Mouse (Mus musculus): ENCODE measurements around the gene Zfp729b. TPM values are rescaled to one million over a fixed set of nuclear protein-coding genes. Genes with fewer than 3 reads are reported as not detected.

Zfp729b gene
- polyA plus RNA-seq (2014; fragmentation: Nextera tagmentation; extraction: Ambion mirVana), result 4.7 and 4.8 TPM in 2 replicates

- Histone ChIP-seq H3K27ac (ENCODE audit: low read depth) (peak within 1 kb of the TSS; percentile 70), H3K4me2 (ENCODE audit: low read length) (peak within 1 kb of the TSS; percentile 58), H3K4me1 (replicated peaks; ENCODE audit: control insufficient read depth, insufficient read depth, low read length) (peaks cover 5% of the 10 kb centered on the region; the same call in 1 of the 2 replicates), H3K9me3 (ENCODE audit: control insufficient read depth, low read length) (peaks cover 2% of the 10 kb centered on the region; the same call in 1 of the 2 replicates), H3K9ac (ENCODE audit: low read length) (peak within 1 kb of the TSS; percentile 74), H3K36me3 (ENCODE audit: control insufficient read depth, insufficient read depth, low read length) (no peaks in the 10 kb centered on the region), H3K27me3 (replicated peaks; ENCODE audit: control insufficient read depth, insufficient read depth, low read length) (no peaks in the 10 kb centered on the region), H3K4me3 (ENCODE audit: low read depth, low read length) (peak within 1 kb of the TSS; percentile 81)
- 3% methylated on average over 20 of the region's 20 CpGs for WGBS
- DNase-seq (ENCODE audit: low spot score), result peak; percentile 95
- peak; percentile 95 for ATAC-seq (replicated peaks; ENCODE audit: low FRiP score, low TSS enrichment, low read depth)
Observed at GRCm38 (mm10) chr13:67609066-67609876, at the start of gene Zfp729b. TSS of gene Zfp729b (minus strand) at chr13:67609707.

GRCm38 (mm10) chr13:67652496-67652895 is 43.0 kb upstream of the Zfp729b start:
- no peak overlapping the region for H3K27ac ChIP-seq (ENCODE audit: low read depth)
- H3K4me1 ChIP-seq (replicated peaks; ENCODE audit: control insufficient read depth, insufficient read depth, low read length), result no peaks in the 10 kb centered on the region
- no peak overlapping the region for H3K4me2 ChIP-seq (ENCODE audit: low read length)
- DNase-seq (ENCODE audit: low spot score) (no peak), ATAC-seq (replicated peaks; ENCODE audit: low FRiP score, low TSS enrichment, low read depth) (no peak)
- H3K27me3 ChIP-seq (replicated peaks; ENCODE audit: control insufficient read depth, insufficient read depth, low read length), result no peaks in the 10 kb centered on the region
- 48% methylated on average over 3 of the region's 3 CpGs for WGBS
- no peaks in the 10 kb centered on the region for H3K9me3 ChIP-seq (ENCODE audit: control insufficient read depth, low read length)
- no peak overlapping the region for H3K9ac ChIP-seq (ENCODE audit: low read length)
- no peak overlapping the region for H3K4me3 ChIP-seq (ENCODE audit: low read depth, low read length)
- H3K36me3 ChIP-seq (ENCODE audit: control insufficient read depth, insufficient read depth, low read length), result no peaks in the 10 kb centered on the region

GRCm38 (mm10) chr13:67637294-67638007 is 27.9 kb upstream of the Zfp729b start, which contains the start of the genes Gm49345 and Zfp729a:
TSS of gene Gm49345 (minus strand) at chr13:67637769.
TSS of gene Zfp729a (minus strand) at chr13:67637791.
- Histone ChIP-seq H3K4me3 (ENCODE audit: low read depth, low read length) (peak within 1 kb of the TSS; percentile 82), H3K27me3 (replicated peaks; ENCODE audit: control insufficient read depth, insufficient read depth, low read length) (no peaks in the 10 kb centered on the region), H3K36me3 (ENCODE audit: control insufficient read depth, insufficient read depth, low read length) (no peaks in the 10 kb centered on the region), H3K4me2 (ENCODE audit: low read length) (peak within 1 kb of the TSS; percentile 52), H3K4me1 (replicated peaks; ENCODE audit: control insufficient read depth, insufficient read depth, low read length) (no peaks in the 10 kb centered on the region), H3K9me3 (ENCODE audit: control insufficient read depth, low read length) (no peaks in the 10 kb centered on the region), H3K9ac (ENCODE audit: low read length) (peak within 1 kb of the TSS; percentile 74), H3K27ac (ENCODE audit: low read depth) (peak within 1 kb of the TSS; percentile 18; the same call in 1 of the 2 replicates)
- DNase-seq (ENCODE audit: low spot score), result peak; percentile 93
- peak; percentile 98 for ATAC-seq (replicated peaks; ENCODE audit: low FRiP score, low TSS enrichment, low read depth)
- WGBS, result under 1% methylated on average over 19 of the region's 19 CpGs

GRCm38 (mm10) chr13:67610108-67610507 is 601 bp upstream of the Zfp729b start:
- Histone ChIP-seq H3K36me3 (ENCODE audit: control insufficient read depth, insufficient read depth, low read length) (no peaks in the 10 kb centered on the region), H3K27me3 (replicated peaks; ENCODE audit: control insufficient read depth, insufficient read depth, low read length) (no peaks in the 10 kb centered on the region), H3K9ac (ENCODE audit: low read length) (no peak overlapping the region), H3K9me3 (ENCODE audit: control insufficient read depth, low read length) (peaks cover 2% of the 10 kb centered on the region; the same call in 1 of the 2 replicates), H3K4me2 (ENCODE audit: low read length) (no peak overlapping the region), H3K4me1 (replicated peaks; ENCODE audit: control insufficient read depth, insufficient read depth, low read length) (peaks cover 5% of the 10 kb centered on the region; the same call in 1 of the 2 replicates), H3K27ac (ENCODE audit: low read depth) (no peak overlapping the region), H3K4me3 (ENCODE audit: low read depth, low read length) (no peak overlapping the region; the same call in 1 of the 2 replicates)
- ATAC-seq (replicated peaks; ENCODE audit: low FRiP score, low TSS enrichment, low read depth) (no peak), DNase-seq (ENCODE audit: low spot score) (no peak)
- WGBS, result 89% methylated on average over 4 of the region's 4 CpGs

GRCm38 (mm10) chr13:67572591-67573189 is 36.8 kb downstream of the Zfp729b start:
- Histone ChIP-seq H3K27me3 (replicated peaks; ENCODE audit: control insufficient read depth, insufficient read depth, low read length) (no peaks in the 10 kb centered on the region), H3K9me3 (ENCODE audit: control insufficient read depth, low read length) (no peaks in the 10 kb centered on the region), H3K27ac (ENCODE audit: low read depth) (no peak overlapping the region), H3K9ac (ENCODE audit: low read length) (no peak overlapping the region), H3K4me1 (replicated peaks; ENCODE audit: control insufficient read depth, insufficient read depth, low read length) (no peaks in the 10 kb centered on the region), H3K36me3 (ENCODE audit: control insufficient read depth, insufficient read depth, low read length) (no peaks in the 10 kb centered on the region), H3K4me3 (ENCODE audit: low read depth, low read length) (no peak overlapping the region), H3K4me2 (ENCODE audit: low read length) (no peak overlapping the region)
- no peak for DNase-seq (ENCODE audit: low spot score)
- ATAC-seq (replicated peaks; ENCODE audit: low FRiP score, low TSS enrichment, low read depth), result no peak
- WGBS, result 66% methylated on average over 5 of the region's 5 CpGs

GRCm38 (mm10) chr13:67553730-67554129 is 55.8 kb downstream of the Zfp729b start, which contains the start of gene Zfp748:
TSS of gene Zfp748 (minus strand) at chr13:67553830.
- no peak for DNase-seq (ENCODE audit: low spot score)
- 74% methylated on average over 4 of the region's 4 CpGs for WGBS

GRCm38 (mm10) chr13:67552505-67553346 is 56.8 kb downstream of the Zfp729b start:
- peak; percentile 98 for ATAC-seq (replicated peaks; ENCODE audit: low FRiP score, low TSS enrichment, low read depth)
- Histone ChIP-seq H3K9me3 (ENCODE audit: control insufficient read depth, low read length) (no peaks in the 10 kb centered on the region), H3K9ac (ENCODE audit: low read length) (peak overlapping the region; percentile 75), H3K4me2 (ENCODE audit: low read length) (peak overlapping the region; percentile 67), H3K27ac (ENCODE audit: low read depth) (peak overlapping the region; percentile 82), H3K4me1 (replicated peaks; ENCODE audit: control insufficient read depth, insufficient read depth, low read length) (peaks cover 12% of the 10 kb centered on the region), H3K27me3 (replicated peaks; ENCODE audit: control insufficient read depth, insufficient read depth, low read length) (no peaks in the 10 kb centered on the region), H3K36me3 (ENCODE audit: control insufficient read depth, insufficient read depth, low read length) (no peaks in the 10 kb centered on the region), H3K4me3 (ENCODE audit: low read depth, low read length) (peak overlapping the region; percentile 71)
- peak; percentile 94 for DNase-seq (ENCODE audit: low spot score)
- 1% methylated on average over 44 of the region's 44 CpGs for WGBS

More at GRCm38 (mm10) chr13:67553730-67554129, 55.8 kb downstream of the Zfp729b start, which contains the start of gene Zfp748:
- Histone ChIP-seq H3K36me3 (ENCODE audit: control insufficient read depth, insufficient read depth, low read length) (no peaks in the 10 kb centered on the region), H3K27ac (ENCODE audit: low read depth) (peak within 1 kb of the TSS; percentile 82), H3K4me2 (ENCODE audit: low read length) (peak within 1 kb of the TSS; percentile 67), H3K27me3 (replicated peaks; ENCODE audit: control insufficient read depth, insufficient read depth, low read length) (no peaks in the 10 kb centered on the region), H3K9me3 (ENCODE audit: control insufficient read depth, low read length) (no peaks in the 10 kb centered on the region), H3K4me1 (replicated peaks; ENCODE audit: control insufficient read depth, insufficient read depth, low read length) (peaks cover 12% of the 10 kb centered on the region), H3K4me3 (ENCODE audit: low read depth, low read length) (peak within 1 kb of the TSS; percentile 71), H3K9ac (ENCODE audit: low read length) (peak within 1 kb of the TSS; percentile 75)
- ATAC-seq (replicated peaks; ENCODE audit: low FRiP score, low TSS enrichment, low read depth), result no peak

Data from intestine, embryonic 14.5 days (tissue).